Comparison of ENCODE assay signal across 10 mouse cellular contexts in genomic region chr4:146457720-146458119, GRCm38 (mm10). TPM values are rescaled to one million over a fixed set of nuclear protein-coding genes. Genes with fewer than 3 reads are reported as not detected.
DNase-seq lines count a peak whose midpoint lies in the region; ATAC-seq lines count a peak whose summit lies in the region.
"Had no signal": no experiment of that assay in that cellular context is flagged by ENCODE, and none has a peak within 500 bp of the region (broad histone marks: within the 10 kb centered on the region; RNA-seq: fewer than 3 reads in every experiment).

No protein-coding gene starts in this region.

- no peaks in the 10 kb centered on the region for H3K27me3 ChIP-seq in kidney, embryonic 16.5 days (ENCODE audit: insufficient read depth, low read length)
- H3K27me3 ChIP-seq in embryonic facial prominence, embryonic 15.5 days = no peaks in the 10 kb centered on the region
- H3K27me3 ChIP-seq in midbrain, embryonic 14.5 days (ENCODE audit: control insufficient read depth, insufficient read depth, low read length) = no peaks in the 10 kb centered on the region

- ATAC-seq in cerebellum, adult (ENCODE audit: insufficient number of reproducible peaks, low FRiP score, low TSS enrichment) = 0 out of 2 replicates have a peak, but pooled peaks have one; percentile 12
- ATAC-seq in kidney, embryonic 16.5 days (ENCODE audit: low FRiP score, low TSS enrichment) = peak; percentile 33; the same call in 1 of the 2 replicates
- peak; percentile 39 for ATAC-seq in embryonic facial prominence, embryonic 15.5 days (ENCODE audit: insufficient number of reproducible peaks, low FRiP score, low TSS enrichment, low read depth)
- ATAC-seq in midbrain, embryonic 14.5 days (ENCODE audit: low FRiP score, low TSS enrichment) = peak; percentile 21; the same call in 1 of the 2 replicates

- H3K4me3 ChIP-seq in kidney, embryonic 16.5 days (ENCODE audit: low read length) = no peak overlapping the region
- no peak overlapping the region for H3K4me3 ChIP-seq in embryonic facial prominence, embryonic 15.5 days (replicated peaks)
- no peak overlapping the region for H3K4me3 ChIP-seq in midbrain, embryonic 14.5 days (replicated peaks; ENCODE audit: low read depth, low read length)

- H3K27ac ChIP-seq in kidney, embryonic 16.5 days (ENCODE audit: low read length) = no peak overlapping the region
- no peak overlapping the region for H3K27ac ChIP-seq in embryonic facial prominence, embryonic 15.5 days (replicated peaks)
- H3K27ac ChIP-seq in midbrain, embryonic 14.5 days (replicated peaks; ENCODE audit: low read depth, low read length) = no peak overlapping the region

- WGBS in kidney, embryonic 16.5 days = 74% methylated on average over 1 of the region's 1 CpGs
- WGBS in embryonic facial prominence, embryonic 15.5 days = 64% methylated on average over 1 of the region's 1 CpGs
- WGBS in midbrain, embryonic 14.5 days = 64% methylated on average over 1 of the region's 1 CpGs

- peaks cover 55% of the 10 kb centered on the region for H3K9me3 ChIP-seq in kidney, embryonic 16.5 days (ENCODE audit: low read length)
- peaks cover 57% of the 10 kb centered on the region for H3K9me3 ChIP-seq in embryonic facial prominence, embryonic 15.5 days (replicated peaks)
- peaks cover 59% of the 10 kb centered on the region for H3K9me3 ChIP-seq in midbrain, embryonic 14.5 days (ENCODE audit: control insufficient read depth, low read length)

- no peaks in the 10 kb centered on the region for H3K36me3 ChIP-seq in kidney, embryonic 16.5 days (ENCODE audit: insufficient read depth, low read length)
- H3K36me3 ChIP-seq in embryonic facial prominence, embryonic 15.5 days = no peaks in the 10 kb centered on the region
- H3K36me3 ChIP-seq in midbrain, embryonic 14.5 days (ENCODE audit: control insufficient read depth, insufficient read depth, low read length) = no peaks in the 10 kb centered on the region

- DNase-seq in cerebellum, adult 9-10 months = no peak
- DNase-seq in kidney, postnatal 36 days = no peak
- no peak for DNase-seq in midbrain, embryonic 14.5 days
- no peak for DNase-seq in embryo, embryonic 11 days
- no peak for DNase-seq in B cell, adult 2 months
- DNase-seq: cerebellum, postnatal 14 days; right cerebral cortex, adult 18-20 months had no signal

- no peak overlapping the region for H3K4me2 ChIP-seq in kidney, embryonic 16.5 days (replicated peaks; ENCODE audit: low read depth, low read length)
- no peak overlapping the region for H3K4me2 ChIP-seq in embryonic facial prominence, embryonic 15.5 days (replicated peaks)
- no peak overlapping the region for H3K4me2 ChIP-seq in midbrain, embryonic 14.5 days (ENCODE audit: low read length)

- H3K4me1 ChIP-seq in kidney, embryonic 16.5 days (ENCODE audit: insufficient read depth, low read length) = no peaks in the 10 kb centered on the region
- H3K4me1 ChIP-seq in embryonic facial prominence, embryonic 15.5 days = no peaks in the 10 kb centered on the region
- H3K4me1 ChIP-seq in midbrain, embryonic 14.5 days (ENCODE audit: control insufficient read depth, insufficient read depth, low read length) = no peaks in the 10 kb centered on the region

- no peak overlapping the region for H3K9ac ChIP-seq in kidney, embryonic 16.5 days (replicated peaks; ENCODE audit: low read length)
- no peak overlapping the region for H3K9ac ChIP-seq in embryonic facial prominence, embryonic 15.5 days
- H3K9ac ChIP-seq in midbrain, embryonic 14.5 days (replicated peaks; ENCODE audit: low read length) = no peak overlapping the region

RNA-seq across cellular contexts. Expression of gene Zfp992, which starts 8.9 kb away (rescaled TPM):
- 3.2 and 3.4 TPM in 2 replicates for polyA plus RNA-seq in kidney, embryonic 16.5 days (2015; fragmentation: Nextera tagmentation; extraction: Ambion mirVana)
- polyA plus RNA-seq in embryonic facial prominence, embryonic 15.5 days (2015; fragmentation: Nextera tagmentation; extraction: Ambion mirVana) = 1.8 and 2.3 TPM in 2 replicates
- polyA plus RNA-seq in midbrain, embryonic 14.5 days (2014; fragmentation: Nextera tagmentation; extraction: Ambion mirVana) = 2.6 and 2.9 TPM in 2 replicates

RNA-seq across cellular contexts. Expression of gene Zfp981, which starts 44.1 kb away (rescaled TPM):
- 0.05 and 0.09 TPM in 2 replicates for polyA plus RNA-seq in kidney, embryonic 16.5 days (2015; fragmentation: Nextera tagmentation; extraction: Ambion mirVana)
- 0.05 TPM in 1 of 2 replicates, not detected in the other for polyA plus RNA-seq in embryonic facial prominence, embryonic 15.5 days (2015; fragmentation: Nextera tagmentation; extraction: Ambion mirVana)
- polyA plus RNA-seq in midbrain, embryonic 14.5 days (2014; fragmentation: Nextera tagmentation; extraction: Ambion mirVana) = 0.15 and 0.26 TPM in 2 replicates
